Mouse (Mus musculus): Measurements from ENCODE around the gene Zfand3.

DNA sequence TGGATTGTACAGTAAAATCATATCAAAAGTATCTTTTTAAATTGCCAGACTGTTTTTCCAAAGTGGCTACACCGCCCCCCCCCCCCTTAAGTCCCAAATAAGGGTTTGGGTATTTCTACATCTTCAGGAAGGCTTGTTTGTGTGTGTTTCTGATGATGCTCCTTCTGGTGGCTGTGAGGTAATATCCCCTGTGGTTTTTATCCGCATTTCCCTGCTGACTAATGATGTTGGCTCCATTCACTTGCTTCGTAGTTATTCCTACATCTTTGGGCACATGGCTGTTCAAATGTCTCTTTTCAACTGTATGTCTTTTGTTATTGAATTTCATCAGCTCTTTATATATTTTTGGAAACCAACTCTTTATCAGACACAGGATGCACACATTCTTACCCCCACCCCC, 14.4 kb upstream of the Zfand3 start:
- TF ChIP-seq CTCF (IDR thresholded peaks at IDR 0.05; ENCODE audit: insufficient read depth, low read depth, low read length) (no peak), POLR2A (IDR thresholded peaks at IDR 0.05; ENCODE audit: insufficient read depth, low read depth, low read length) (no peak)

Measured in olfactory bulb, adult 2 months (tissue).